Mouse (Mus musculus) MEL-GATA-1-ER (cell line): ENCODE results near the gene Myl7.
"Not testable (repeated sequence)": the region's sequence is repeated elsewhere in the genome, so short reads cannot be mapped to it uniquely, and the experiment has no call there.

ENCODE experiments used
- DNase-seq: peaks from one replicate; pipeline ENCODE4 v3.0.0-alpha.2; 2012; ENCODE audit warnings: low read depth; ENCODE audit errors: extremely low read depth

Gene Myl7

DNA sequence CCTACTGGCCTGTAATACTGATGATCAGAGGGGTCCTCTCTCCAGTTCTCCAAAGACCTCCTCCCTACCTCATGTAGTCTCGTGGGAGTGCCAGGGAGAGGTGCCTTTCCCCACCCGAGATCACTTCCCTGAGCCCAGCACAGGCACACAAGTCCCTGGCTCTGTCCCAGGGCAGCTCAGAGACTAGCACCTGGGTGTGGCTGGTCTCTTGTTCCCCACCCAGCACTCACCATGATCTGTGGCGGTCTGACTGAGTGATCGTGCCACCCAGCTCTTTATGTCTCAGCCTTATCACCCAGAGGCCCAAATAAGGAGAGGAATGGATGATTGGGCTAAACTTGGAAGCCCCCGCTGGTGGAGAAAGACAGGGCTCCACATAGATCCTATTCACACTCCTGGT is at the start of gene Myl7:
Myl7 (minus strand) TSS at position 252 of the 400 bp plus-strand sequence.
- DNase-seq = no peak

GRCm38 (mm10) chr11:5947796-5948195 is 49.2 kb upstream of the Myl7 start:
- no peak for DNase-seq

DNA sequence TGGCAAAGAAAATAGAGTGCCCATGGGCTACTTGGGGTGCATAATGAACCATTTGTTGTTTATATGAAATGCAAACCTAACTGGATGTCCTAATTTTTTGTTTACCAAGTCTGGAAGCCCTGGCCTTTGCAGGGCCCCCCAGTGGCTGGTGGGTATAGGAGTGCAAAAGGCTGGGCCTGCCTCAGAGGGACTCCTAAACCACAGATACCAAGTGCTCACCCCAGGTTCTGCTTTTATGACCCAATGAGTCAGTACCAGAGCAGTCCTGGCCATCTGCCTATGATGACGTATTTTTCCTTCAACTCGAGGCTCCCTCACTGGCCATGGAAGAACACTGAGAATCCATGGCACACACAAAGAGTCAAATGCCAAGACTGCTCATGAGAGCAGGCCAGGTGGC is 46.5 kb upstream of the Myl7 start:
- DNase-seq = no peak

DNA sequence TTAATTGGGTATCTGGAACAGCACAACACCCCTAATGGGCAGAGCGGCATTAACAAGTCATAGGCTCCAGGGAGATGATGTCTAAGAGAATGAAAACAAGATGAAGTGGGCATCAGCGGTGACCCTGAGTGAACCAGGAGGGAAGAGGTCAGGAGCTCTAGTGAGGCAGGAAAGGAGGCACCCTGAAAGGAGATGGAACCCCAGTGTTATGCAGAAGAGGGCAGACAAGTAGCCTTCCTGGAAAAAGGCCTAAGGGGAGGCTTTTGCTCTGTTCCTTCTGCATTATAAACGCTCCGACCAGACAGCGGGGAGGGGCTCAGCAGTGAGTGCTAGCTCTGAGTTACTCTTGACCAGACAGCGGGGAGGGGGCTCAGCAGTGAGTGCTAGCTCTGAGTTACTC is 44.4 kb upstream of the Myl7 start:
- no peak for DNase-seq

GRCm38 (mm10) chr11:5934531-5934930 is 35.9 kb upstream of the Myl7 start:
- DNase-seq = not testable (repeated sequence)

DNA sequence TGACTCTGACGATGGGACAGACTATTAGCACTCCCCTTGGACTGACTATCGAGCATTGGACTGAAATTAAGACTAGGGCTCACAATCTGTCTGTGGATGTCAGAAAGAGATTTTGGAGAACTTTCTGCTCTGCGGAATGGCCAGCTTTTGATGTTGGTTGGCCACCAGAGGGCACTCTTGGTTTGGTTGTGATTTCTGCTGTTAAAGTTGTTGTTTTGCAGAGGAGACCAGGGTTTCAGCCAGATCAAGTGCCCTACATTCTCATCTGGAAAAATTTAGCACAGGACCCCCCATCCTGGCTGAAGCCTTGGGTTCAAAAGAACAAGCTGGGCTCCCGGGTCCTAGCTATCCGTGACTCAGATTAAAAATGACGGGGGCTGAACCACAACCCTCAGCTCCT is 33.4 kb upstream of the Myl7 start:
- DNase-seq = not testable (repeated sequence)

DNA sequence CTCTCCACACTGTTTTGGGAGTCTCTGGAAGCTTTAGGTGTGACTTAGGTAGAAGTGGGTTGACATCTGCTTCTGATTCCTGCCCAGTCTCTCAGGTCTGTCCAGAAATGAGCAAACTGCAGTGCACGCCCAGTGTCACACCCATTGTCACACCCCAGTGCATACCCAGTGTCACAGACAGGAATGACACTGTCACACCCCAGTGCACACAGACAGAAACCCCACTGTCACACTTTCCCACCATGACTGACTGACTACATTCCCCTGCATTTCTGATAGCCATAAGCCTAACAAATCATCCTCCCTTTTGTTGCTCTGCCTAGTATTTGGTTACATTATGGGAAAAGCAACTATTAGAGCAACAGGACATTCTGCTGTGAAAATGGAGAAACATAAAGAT is 32.0 kb upstream of the Myl7 start:
- no peak for DNase-seq

GRCm38 (mm10) chr11:5926696-5927220 is 28.2 kb upstream of the Myl7 start:
- no peak for DNase-seq

DNA sequence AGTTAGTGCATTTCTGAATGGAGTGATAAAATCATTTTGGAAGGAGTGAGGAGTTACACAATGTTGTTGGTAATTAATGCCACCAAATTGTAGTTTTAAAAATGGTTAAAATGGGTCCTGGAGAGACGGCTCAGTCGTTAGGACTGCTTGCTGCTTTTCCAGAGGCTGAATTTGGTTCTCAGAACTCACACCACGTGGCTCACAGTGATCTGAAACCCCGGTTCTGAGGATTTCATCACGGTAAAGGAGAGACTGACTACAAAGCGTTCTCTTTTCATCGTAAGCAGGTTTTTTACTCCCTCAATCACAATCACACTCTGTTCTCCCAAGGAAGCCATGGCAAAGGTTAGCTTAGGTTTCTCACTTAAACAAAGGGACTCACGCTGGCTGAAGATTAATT is 26.1 kb upstream of the Myl7 start:
- DNase-seq = no peak

- no peak for DNase-seq
Measured at GRCm38 (mm10) chr11:5920323-5920960, 21.9 kb upstream of the Myl7 start.

- no peak for DNase-seq
Measured at GRCm38 (mm10) chr11:5919606-5920005, 21.0 kb upstream of the Myl7 start.

DNA sequence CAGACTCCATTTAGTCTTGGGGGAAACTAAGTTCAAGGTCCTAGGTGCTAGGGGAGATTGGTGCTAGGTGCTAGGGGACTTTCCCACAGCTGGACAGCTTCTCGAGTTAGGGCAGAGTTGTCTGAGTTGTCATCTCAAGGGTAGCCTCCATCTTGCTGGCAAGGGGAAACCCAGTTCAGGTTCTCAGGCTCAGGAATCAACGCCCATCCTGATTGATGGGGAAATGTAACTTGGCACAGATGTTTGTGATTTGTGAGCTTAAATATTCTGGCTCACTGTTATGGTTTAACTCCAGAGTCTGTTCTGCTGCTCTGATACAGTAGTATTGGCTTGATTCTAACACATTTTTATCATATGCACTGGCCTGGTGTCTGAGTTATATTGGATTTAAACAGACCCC is 19.5 kb upstream of the Myl7 start:
- no peak for DNase-seq

GRCm38 (mm10) chr11:5916178-5916548 is 17.6 kb upstream of the Myl7 start:
- DNase-seq = no peak

- DNase-seq = no peak
Measured at GRCm38 (mm10) chr11:5915429-5916177, 17.0 kb upstream of the Myl7 start.

DNA sequence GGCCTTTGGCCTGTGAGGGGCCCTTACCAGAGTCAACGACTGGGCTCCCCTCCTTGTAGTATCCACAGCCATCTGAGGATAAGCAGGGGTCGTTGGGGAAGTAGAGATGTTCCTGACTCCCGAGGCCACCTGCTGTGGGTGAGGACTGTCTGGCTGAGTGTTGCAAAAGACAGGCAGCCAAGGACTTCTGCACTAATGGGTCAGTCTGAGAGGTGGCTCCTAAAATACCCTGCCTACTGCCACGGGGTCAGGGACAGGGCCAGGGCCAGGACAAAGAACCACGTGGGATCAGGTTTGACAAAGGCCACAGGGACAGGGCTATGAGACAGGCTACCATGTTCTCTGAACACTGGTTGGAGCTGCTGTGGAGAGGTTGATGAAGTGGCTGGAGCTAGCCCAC is 16.4 kb upstream of the Myl7 start:
- no peak for DNase-seq

GRCm38 (mm10) chr11:5913936-5914335 is 15.4 kb upstream of the Myl7 start:
- no peak for DNase-seq

DNA sequence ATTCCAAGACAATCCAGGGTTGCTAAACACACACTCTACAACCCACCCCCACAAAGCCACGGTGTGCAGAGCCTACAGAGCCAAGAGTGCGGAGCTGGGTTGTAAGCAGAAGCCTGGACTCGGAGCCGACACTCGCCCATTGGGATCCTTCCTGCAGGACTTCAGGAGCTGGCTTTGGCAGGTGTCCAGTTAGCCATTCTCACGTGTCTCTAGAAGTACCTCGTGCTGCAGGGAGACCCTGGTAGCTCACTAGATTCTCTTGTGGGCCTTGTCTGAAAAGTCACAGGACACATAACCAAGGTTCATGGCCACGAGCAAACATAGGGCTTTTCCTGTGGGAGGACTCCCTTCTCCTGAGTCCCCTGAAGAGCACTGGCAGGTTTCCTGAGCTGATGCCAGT is 14.7 kb upstream of the Myl7 start:
- DNase-seq = no peak

- DNase-seq = peak; percentile 26
Measured at GRCm38 (mm10) chr11:5912635-5913034, 14.1 kb upstream of the Myl7 start.

GRCm38 (mm10) chr11:5908642-5909041 is 10.1 kb upstream of the Myl7 start:
- no peak for DNase-seq

DNA sequence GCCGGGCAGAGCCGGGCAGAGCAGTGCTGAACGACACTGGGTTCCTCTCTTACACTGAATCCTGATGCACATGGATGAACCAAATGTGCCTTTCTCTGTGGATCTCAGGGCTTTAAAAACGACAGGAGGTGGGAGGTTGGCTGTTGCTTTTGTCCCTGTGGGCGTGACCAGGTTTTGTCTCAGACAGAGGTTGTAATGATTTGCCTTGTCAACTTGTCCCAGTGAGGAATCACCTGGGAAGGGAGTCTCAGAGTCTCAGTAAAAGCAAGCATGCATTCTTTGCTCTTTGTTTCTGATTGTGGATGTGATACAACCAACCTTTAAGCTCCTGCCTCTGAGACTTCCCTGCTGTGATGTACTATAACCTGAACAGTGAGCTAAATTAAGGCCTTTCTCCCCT is 8.5 kb upstream of the Myl7 start:
- DNase-seq = no peak

- no peak for DNase-seq
Measured at GRCm38 (mm10) chr11:5905778-5906518, 7.4 kb upstream of the Myl7 start.

- DNase-seq = no peak
Measured at GRCm38 (mm10) chr11:5904871-5905270, 6.3 kb upstream of the Myl7 start.
